Mouse (Mus musculus) bone marrow, adult 2 months (tissue): ENCODE data around the gene Nceh1.

Experiments
- CTCF ChIP-seq: fragments of 200-500 bp; IDR thresholded peaks from 2 replicates; pipeline ENCODE4 v1.5.1; 2011; ENCODE audit warnings: low read length, control low read depth; ENCODE audit not compliant: control insufficient read depth, insufficient read depth
- POLR2A ChIP-seq: fragments of 200-500 bp; IDR thresholded peaks from 2 replicates; pipeline ENCODE4 v1.6.1; 2011; ENCODE audit warnings: low read depth, mild to moderate bottlenecking, control low read depth, low read length, borderline replicate concordance; ENCODE audit not compliant: control insufficient read depth

GRCm38 (mm10) chr3:27156594-27156949 is 26.2 kb upstream of the Nceh1 start:
- TF ChIP-seq CTCF, result no peak
- TF ChIP-seq POLR2A, result no peak
